Mouse (Mus musculus) layer of hippocampus, adult 11-12 months (tissue): ENCODE measurements at regions not wholly inside any gene's neighbourhood (a gene's known extent, or its start where the extent isn't known, plus 50 kb on each side); places are given as distances from the start of the nearest gene placed in this dataset.

Experiments
- DNase-seq: peaks from one replicate; pipeline ENCODE4 v3.0.0; 2022; ENCODE audit warnings: low spot score

GRCm38 (mm10) chr8:12137913-12138312, 140.7 kb upstream of the A230072I06Rik start:
- no peak for DNase-seq

GRCm38 (mm10) chr8:12151679-12152078, 126.9 kb upstream of the A230072I06Rik start:
- no peak for DNase-seq

- no peak for DNase-seq
These were observed 125.8 kb upstream of the A230072I06Rik start for GRCm38 (mm10) chr8:12152825-12153224.

- no peak for DNase-seq
These were observed 121.7 kb upstream of the A230072I06Rik start for GRCm38 (mm10) chr8:12156893-12157292.

GRCm38 (mm10) chr8:12158188-12158587, 120.4 kb upstream of the A230072I06Rik start:
- no peak for DNase-seq

GRCm38 (mm10) chr8:12162921-12163705, 115.5 kb upstream of the A230072I06Rik start:
- DNase-seq, result no peak

GRCm38 (mm10) chr8:12165487-12166152, 113.0 kb upstream of the A230072I06Rik start:
- DNase-seq, result no peak

- DNase-seq, result no peak
These were observed 106.8 kb upstream of the A230072I06Rik start for GRCm38 (mm10) chr8:12171788-12172187.

- DNase-seq, result no peak
These were observed 103.1 kb upstream of the A230072I06Rik start for GRCm38 (mm10) chr8:12175496-12175895.

GRCm38 (mm10) chr8:12184666-12185065, 94.0 kb upstream of the A230072I06Rik start:
- no peak for DNase-seq

- no peak for DNase-seq
These were observed 91.3 kb upstream of the A230072I06Rik start for GRCm38 (mm10) chr8:12187366-12187765.

- no peak for DNase-seq
These were observed 90.2 kb upstream of the A230072I06Rik start for GRCm38 (mm10) chr8:12188451-12188850.

- DNase-seq, result no peak
These were observed 89.7 kb upstream of the A230072I06Rik start for GRCm38 (mm10) chr8:12188960-12189359.

- DNase-seq, result no peak
These were observed 86.6 kb upstream of the A230072I06Rik start for GRCm38 (mm10) chr8:12192006-12192405.

- DNase-seq, result no peak
These were observed 72.7 kb upstream of the A230072I06Rik start for GRCm38 (mm10) chr8:12205909-12206308.

GRCm38 (mm10) chr8:12207412-12207811, 71.2 kb upstream of the A230072I06Rik start:
- no peak for DNase-seq

- DNase-seq, result no peak
These were observed 64.8 kb upstream of the A230072I06Rik start for GRCm38 (mm10) chr8:12213774-12214173.

GRCm38 (mm10) chr8:12214205-12215019, 64.2 kb upstream of the A230072I06Rik start:
- DNase-seq, result no peak

GRCm38 (mm10) chr8:12221506-12221905, 57.1 kb upstream of the A230072I06Rik start:
- DNase-seq, result no peak

GRCm38 (mm10) chr8:12223376-12223775, 55.2 kb upstream of the A230072I06Rik start:
- no peak for DNase-seq
